Mouse (Mus musculus): ENCODE results near the gene Gm7347. TPM values are rescaled to one million over a fixed set of nuclear protein-coding genes. Genes with fewer than 3 reads are reported as not detected.
A peak's percentile ranks its signal among the peaks of the same experiment; 100 is the strongest.
"Not testable (repeated sequence)": the region's sequence is repeated elsewhere in the genome, so short reads cannot be mapped to it uniquely, and the experiment has no call there.

Gene Gm7347
- not detected in 2 replicates for polyA plus RNA-seq (2015; fragmentation: Nextera tagmentation; extraction: Ambion mirVana)

DNA sequence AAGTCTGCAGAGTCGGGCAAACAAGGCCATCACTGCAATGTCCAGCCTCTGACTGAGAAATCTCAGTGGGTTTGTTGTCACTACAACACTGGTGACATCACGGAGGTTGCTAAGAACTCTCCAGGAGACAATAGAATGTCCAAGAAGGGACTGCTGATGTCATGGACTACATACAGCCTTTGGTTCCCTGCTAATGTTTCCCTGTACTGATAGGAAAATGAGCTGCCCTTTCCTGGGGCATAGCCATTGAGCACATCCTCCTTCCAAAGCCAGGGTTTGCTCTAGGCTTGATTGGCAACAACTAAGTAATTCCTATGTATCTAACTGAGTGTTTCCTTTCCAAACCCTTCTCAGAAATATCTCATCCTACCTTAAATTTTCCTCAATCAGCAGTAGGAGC is at the start of gene Gm7347:
Gene Gm7347, minus strand, starts transcription at position 101 of the 400 bp plus-strand sequence.
- not testable (repeated sequence) for H3K36me3 ChIP-seq (ENCODE audit: insufficient read depth, low read length); H3K4me1 ChIP-seq (replicated peaks; ENCODE audit: insufficient read depth, low read length); DNase-seq (ENCODE audit: low spot score); H3K4me3 ChIP-seq (replicated peaks; ENCODE audit: low read depth, low read length); H3K4me2 ChIP-seq (ENCODE audit: low read length); ATAC-seq (replicated peaks; ENCODE audit: low FRiP score, low read depth); H3K9me3 ChIP-seq (replicated peaks; ENCODE audit: low read length); H3K27ac ChIP-seq; H3K27me3 ChIP-seq (ENCODE audit: insufficient read depth, low read length); H3K9ac ChIP-seq (ENCODE audit: low read depth, low read length)
- WGBS: no CpG with 5 or more reads among the region's 2 CpGs

DNA sequence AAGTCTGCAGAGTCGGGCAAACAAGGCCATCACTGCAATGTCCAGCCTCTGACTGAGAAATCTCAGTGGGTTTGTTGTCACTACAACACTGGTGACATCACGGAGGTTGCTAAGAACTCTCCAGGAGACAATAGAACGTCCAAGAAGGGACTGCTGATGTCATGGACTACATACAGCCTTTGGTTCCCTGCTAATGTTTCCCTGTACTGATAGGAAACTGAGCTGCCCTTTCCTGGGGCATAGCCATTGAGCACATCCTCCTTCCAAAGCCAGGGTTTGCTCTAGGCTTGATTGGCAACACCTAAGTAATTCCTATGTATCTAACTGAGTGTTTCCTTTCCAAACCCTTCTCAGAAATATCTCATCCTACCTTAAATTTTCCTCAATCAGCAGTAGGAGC is 46.9 kb upstream of the Gm7347 start, which contains the start of gene 5031410I06Rik:
Gene 5031410I06Rik, minus strand, starts transcription at position 101 of the 400 bp plus-strand sequence.
- H3K9ac ChIP-seq (ENCODE audit: low read depth, low read length); ATAC-seq (replicated peaks; ENCODE audit: low FRiP score, low read depth); DNase-seq (ENCODE audit: low spot score); H3K36me3 ChIP-seq (ENCODE audit: insufficient read depth, low read length); H3K4me1 ChIP-seq (replicated peaks; ENCODE audit: insufficient read depth, low read length); H3K27ac ChIP-seq; H3K4me2 ChIP-seq (ENCODE audit: low read length); H3K4me3 ChIP-seq (replicated peaks; ENCODE audit: low read depth, low read length); H3K27me3 ChIP-seq (ENCODE audit: insufficient read depth, low read length); H3K9me3 ChIP-seq (replicated peaks; ENCODE audit: low read length): not testable (repeated sequence)
- WGBS: no CpG with 5 or more reads among the region's 3 CpGs

DNA sequence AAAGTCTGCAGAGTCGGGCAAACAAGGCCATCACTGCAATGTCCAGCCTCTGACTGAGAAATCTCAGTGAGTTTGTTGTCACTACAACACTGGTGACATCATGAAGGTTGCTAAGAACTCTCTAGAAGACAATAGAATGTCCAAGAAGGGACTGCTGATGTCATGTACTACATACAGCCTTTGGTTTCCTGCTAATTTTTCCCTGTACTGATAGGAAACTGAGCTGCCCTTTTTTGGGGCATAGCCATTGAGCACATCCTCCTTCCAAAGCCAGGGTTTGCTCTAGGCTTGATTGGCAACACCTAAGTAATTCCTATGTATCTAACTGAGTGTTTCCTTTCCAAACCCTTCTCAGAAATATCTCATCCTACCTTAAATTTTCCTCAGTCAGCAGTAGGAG is 30.8 kb upstream of the Gm7347 start, which contains the start of gene Gm10471:
Gene Gm10471, minus strand, starts transcription at position 101 of the 400 bp plus-strand sequence.
- not testable (repeated sequence) for ATAC-seq (replicated peaks; ENCODE audit: low FRiP score, low read depth); H3K4me1 ChIP-seq (replicated peaks; ENCODE audit: insufficient read depth, low read length); H3K4me3 ChIP-seq (replicated peaks; ENCODE audit: low read depth, low read length); H3K4me2 ChIP-seq (ENCODE audit: low read length); H3K9ac ChIP-seq (ENCODE audit: low read depth, low read length); H3K36me3 ChIP-seq (ENCODE audit: insufficient read depth, low read length); H3K9me3 ChIP-seq (replicated peaks; ENCODE audit: low read length); DNase-seq (ENCODE audit: low spot score); H3K27ac ChIP-seq; H3K27me3 ChIP-seq (ENCODE audit: insufficient read depth, low read length)
- WGBS: 72% methylated on average over 1 of the region's 1 CpGs

DNA sequence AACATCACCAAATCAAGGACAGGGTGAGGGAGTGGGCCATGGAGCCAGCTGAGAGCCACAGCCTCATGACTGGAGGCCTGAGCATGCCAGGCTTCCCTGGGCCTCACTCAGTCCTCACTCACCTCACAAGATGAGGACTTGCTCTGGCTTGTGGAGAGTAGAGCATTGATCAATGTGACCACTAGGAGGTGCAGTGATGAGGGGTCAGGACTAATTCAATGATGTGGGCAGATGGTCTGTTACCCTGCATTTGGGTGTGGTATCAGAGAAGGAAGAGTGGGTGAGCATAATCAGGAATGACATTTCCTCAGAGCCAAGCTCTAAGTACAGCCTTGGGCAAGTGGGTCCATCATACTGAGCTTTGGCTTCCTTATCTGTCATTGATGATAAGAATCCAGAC is 20.6 kb upstream of the Gm7347 start:
- not testable (repeated sequence) for H3K9ac ChIP-seq (ENCODE audit: low read depth, low read length); H3K4me1 ChIP-seq (replicated peaks; ENCODE audit: insufficient read depth, low read length); H3K4me3 ChIP-seq (replicated peaks; ENCODE audit: low read depth, low read length); H3K9me3 ChIP-seq (replicated peaks; ENCODE audit: low read length); H3K4me2 ChIP-seq (ENCODE audit: low read length); ATAC-seq (replicated peaks; ENCODE audit: low FRiP score, low read depth); H3K27ac ChIP-seq; H3K27me3 ChIP-seq (ENCODE audit: insufficient read depth, low read length); H3K36me3 ChIP-seq (ENCODE audit: insufficient read depth, low read length)
- DNase-seq (ENCODE audit: low spot score): peak; percentile 1

DNA sequence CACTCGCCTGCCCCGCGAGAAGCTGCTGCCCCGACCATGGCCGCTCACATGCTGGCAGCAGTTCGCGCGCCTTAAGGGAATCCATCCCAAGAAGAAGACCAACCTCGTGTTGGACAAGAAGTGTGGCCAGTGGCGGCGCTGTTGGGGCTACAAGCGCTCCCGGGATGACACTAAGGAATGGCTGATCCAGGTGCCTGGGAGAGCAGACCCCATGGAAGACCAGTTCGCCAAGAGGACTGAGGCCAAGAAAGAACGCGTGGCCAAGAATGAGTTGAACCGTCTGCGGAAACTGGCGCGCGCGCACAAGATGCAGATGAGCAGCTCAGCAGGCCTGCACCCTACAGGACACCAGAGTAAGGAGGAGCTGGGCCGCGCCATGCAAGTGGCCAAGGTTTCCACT is 12.3 kb upstream of the Gm7347 start:
- no peak for ATAC-seq (replicated peaks; ENCODE audit: low FRiP score, low read depth)

DNA sequence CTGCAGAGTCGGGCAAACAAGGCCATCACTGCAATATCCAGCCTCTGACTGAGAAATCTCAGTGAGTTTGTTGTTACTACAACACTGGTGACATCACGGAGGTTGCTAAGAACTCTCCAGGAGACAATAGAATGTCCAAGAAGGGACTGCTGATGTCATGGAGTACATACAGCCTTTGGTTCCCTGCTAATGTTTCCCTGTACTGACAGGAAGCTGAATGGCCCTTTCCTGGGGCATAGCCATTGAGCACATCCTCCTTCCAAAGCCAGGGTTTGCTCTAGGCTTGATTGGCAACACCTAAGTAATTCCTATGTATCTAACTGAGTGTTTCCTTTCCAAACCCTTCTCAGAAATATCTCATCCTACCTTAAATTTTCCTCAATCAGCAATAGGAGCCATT is 18.9 kb downstream of the Gm7347 start, which contains the start of gene Speer4a:
Gene Speer4a, minus strand, starts transcription at position 101 of the 400 bp plus-strand sequence.
- not testable (repeated sequence) for H3K27ac ChIP-seq; H3K27me3 ChIP-seq (ENCODE audit: insufficient read depth, low read length); H3K4me1 ChIP-seq (replicated peaks; ENCODE audit: insufficient read depth, low read length); DNase-seq (ENCODE audit: low spot score); H3K4me3 ChIP-seq (replicated peaks; ENCODE audit: low read depth, low read length); H3K9ac ChIP-seq (ENCODE audit: low read depth, low read length); H3K9me3 ChIP-seq (replicated peaks; ENCODE audit: low read length); ATAC-seq (replicated peaks; ENCODE audit: low FRiP score, low read depth); H3K4me2 ChIP-seq (ENCODE audit: low read length); H3K36me3 ChIP-seq (ENCODE audit: insufficient read depth, low read length)
- 76% methylated on average over 2 of the region's 2 CpGs for WGBS

More for the DNA sequence above, 12.3 kb upstream of the Gm7347 start:
- 90% methylated on average over 24 of the region's 24 CpGs for WGBS
- Histone ChIP-seq H3K9ac (ENCODE audit: low read depth, low read length) (no peak overlapping the region), H3K36me3 (ENCODE audit: insufficient read depth, low read length) (no peaks in the 10 kb centered on the region), H3K27me3 (ENCODE audit: insufficient read depth, low read length) (no peaks in the 10 kb centered on the region), H3K4me2 (ENCODE audit: low read length) (no peak overlapping the region), H3K4me3 (replicated peaks; ENCODE audit: low read depth, low read length) (no peak overlapping the region), H3K4me1 (replicated peaks; ENCODE audit: insufficient read depth, low read length) (no peaks in the 10 kb centered on the region), H3K9me3 (replicated peaks; ENCODE audit: low read length) (no peaks in the 10 kb centered on the region), H3K27ac (no peak overlapping the region)
- no peak for TF ChIP-seq CTCF (IDR thresholded peaks at IDR 0.05; ENCODE audit: low read depth)
- DNase-seq (ENCODE audit: low spot score): no peak

DNA sequence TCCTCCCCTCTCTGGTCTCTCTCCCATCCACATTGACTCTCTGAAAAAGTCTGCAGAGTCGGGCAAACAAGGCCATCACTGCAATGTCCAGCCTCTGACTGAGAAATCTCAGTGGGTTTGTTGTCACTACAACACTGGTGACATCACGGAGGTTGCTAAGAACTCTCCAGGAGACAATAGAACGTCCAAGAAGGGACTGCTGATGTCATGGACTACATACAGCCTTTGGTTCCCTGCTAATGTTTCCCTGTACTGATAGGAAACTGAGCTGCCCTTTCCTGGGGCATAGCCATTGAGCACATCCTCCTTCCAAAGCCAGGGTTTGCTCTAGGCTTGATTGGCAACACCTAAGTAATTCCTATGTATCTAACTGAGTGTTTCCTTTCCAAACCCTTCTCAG is 35.6 kb downstream of the Gm7347 start, which contains the start of gene Gm5862:
Gene Gm5862, minus strand, starts transcription at position 101 of the 400 bp plus-strand sequence.
- not testable (repeated sequence) for H3K36me3 ChIP-seq (ENCODE audit: insufficient read depth, low read length); H3K4me3 ChIP-seq (replicated peaks; ENCODE audit: low read depth, low read length); H3K27ac ChIP-seq; DNase-seq (ENCODE audit: low spot score); H3K27me3 ChIP-seq (ENCODE audit: insufficient read depth, low read length); H3K9me3 ChIP-seq (replicated peaks; ENCODE audit: low read length); H3K4me1 ChIP-seq (replicated peaks; ENCODE audit: insufficient read depth, low read length); H3K4me2 ChIP-seq (ENCODE audit: low read length); H3K9ac ChIP-seq (ENCODE audit: low read depth, low read length); ATAC-seq (replicated peaks; ENCODE audit: low FRiP score, low read depth)
- no CpG with 5 or more reads among the region's 3 CpGs for WGBS

DNA sequence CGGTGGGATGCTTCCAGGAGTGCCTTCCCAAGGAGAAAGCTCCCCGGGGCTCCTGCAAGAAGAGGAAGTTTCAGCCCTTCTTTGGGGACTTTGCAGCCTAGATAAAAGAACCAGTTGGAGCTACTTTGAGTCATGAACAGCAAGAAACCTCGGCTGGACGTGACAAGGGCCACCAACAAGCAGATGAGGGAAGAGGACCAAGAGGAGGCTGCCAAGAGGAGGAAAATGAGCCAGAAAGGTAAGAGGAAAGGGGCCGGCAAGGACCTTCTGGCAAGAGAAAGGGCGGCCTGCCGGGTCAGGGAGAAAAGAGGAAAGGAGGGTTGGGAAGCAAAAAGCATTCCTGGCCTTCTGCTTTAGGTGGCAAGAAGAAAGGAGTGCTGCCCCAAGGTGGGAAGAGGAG is 50.7 kb downstream of the Gm7347 start:
- ATAC-seq (replicated peaks; ENCODE audit: low FRiP score, low read depth); H3K4me3 ChIP-seq (replicated peaks; ENCODE audit: low read depth, low read length); H3K27me3 ChIP-seq (ENCODE audit: insufficient read depth, low read length); H3K9ac ChIP-seq (ENCODE audit: low read depth, low read length); H3K36me3 ChIP-seq (ENCODE audit: insufficient read depth, low read length); H3K4me2 ChIP-seq (ENCODE audit: low read length); DNase-seq (ENCODE audit: low spot score); H3K9me3 ChIP-seq (replicated peaks; ENCODE audit: low read length); H3K27ac ChIP-seq; H3K4me1 ChIP-seq (replicated peaks; ENCODE audit: insufficient read depth, low read length): not testable (repeated sequence)
- 70% methylated on average over 6 of the region's 7 CpGs for WGBS

DNA sequence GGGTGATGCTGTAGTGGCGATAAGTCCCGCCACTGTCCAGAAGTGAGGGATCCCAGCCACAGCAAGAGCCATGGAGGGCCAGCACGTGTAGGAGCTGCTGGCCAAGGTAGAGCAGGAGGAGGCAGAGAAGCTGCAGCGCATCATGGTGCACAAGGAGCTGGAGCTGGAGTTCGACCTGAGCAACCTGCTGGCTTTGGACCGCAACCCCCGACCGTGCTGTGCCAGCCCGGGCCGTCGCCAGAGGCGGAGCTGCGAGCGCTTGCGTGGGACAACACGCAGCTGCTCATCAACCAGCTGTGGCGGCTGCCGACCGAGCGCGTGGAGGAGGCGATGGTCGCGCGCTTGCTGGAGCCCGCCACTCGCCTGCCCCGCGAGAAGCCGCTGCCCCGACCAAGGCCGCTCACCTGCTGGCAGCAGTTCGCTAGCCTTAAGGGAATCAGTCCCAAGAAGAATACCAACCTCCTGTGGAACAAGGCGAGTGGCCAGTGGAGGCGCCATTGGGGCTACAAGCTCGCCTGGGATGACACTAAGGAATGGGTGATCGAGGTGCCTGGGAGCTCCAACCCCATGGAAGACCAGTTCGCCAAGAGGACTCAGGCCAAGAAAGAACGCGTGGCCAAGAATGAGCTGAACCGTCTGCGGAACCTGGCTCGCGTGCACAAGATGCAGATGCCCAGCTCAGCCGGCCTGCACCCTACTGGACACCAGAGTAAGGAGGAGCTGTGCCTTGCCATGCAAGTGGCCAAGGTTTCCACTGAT is 51.3 kb downstream of the Gm7347 start:
- not testable (repeated sequence) for H3K9me3 ChIP-seq (replicated peaks; ENCODE audit: low read length); H3K4me1 ChIP-seq (replicated peaks; ENCODE audit: insufficient read depth, low read length); H3K27ac ChIP-seq; H3K9ac ChIP-seq (ENCODE audit: low read depth, low read length); H3K36me3 ChIP-seq (ENCODE audit: insufficient read depth, low read length); H3K27me3 ChIP-seq (ENCODE audit: insufficient read depth, low read length)
- ATAC-seq (replicated peaks; ENCODE audit: low FRiP score, low read depth): peak; percentile 84
- 23% methylated on average over 42 of the region's 45 CpGs for WGBS
- Histone ChIP-seq H3K4me2 (ENCODE audit: low read length) (peak overlapping the region; percentile 51), H3K4me3 (replicated peaks; ENCODE audit: low read depth, low read length) (peak overlapping the region; percentile 27)
- DNase-seq (ENCODE audit: low spot score): peak; percentile 34
